Mouse (Mus musculus): ENCODE measurements at regions not wholly inside any gene's neighbourhood (a gene's known extent, or its start where the extent isn't known, plus 50 kb on each side); places are given as distances from the start of the nearest gene placed in this dataset.

DNA sequence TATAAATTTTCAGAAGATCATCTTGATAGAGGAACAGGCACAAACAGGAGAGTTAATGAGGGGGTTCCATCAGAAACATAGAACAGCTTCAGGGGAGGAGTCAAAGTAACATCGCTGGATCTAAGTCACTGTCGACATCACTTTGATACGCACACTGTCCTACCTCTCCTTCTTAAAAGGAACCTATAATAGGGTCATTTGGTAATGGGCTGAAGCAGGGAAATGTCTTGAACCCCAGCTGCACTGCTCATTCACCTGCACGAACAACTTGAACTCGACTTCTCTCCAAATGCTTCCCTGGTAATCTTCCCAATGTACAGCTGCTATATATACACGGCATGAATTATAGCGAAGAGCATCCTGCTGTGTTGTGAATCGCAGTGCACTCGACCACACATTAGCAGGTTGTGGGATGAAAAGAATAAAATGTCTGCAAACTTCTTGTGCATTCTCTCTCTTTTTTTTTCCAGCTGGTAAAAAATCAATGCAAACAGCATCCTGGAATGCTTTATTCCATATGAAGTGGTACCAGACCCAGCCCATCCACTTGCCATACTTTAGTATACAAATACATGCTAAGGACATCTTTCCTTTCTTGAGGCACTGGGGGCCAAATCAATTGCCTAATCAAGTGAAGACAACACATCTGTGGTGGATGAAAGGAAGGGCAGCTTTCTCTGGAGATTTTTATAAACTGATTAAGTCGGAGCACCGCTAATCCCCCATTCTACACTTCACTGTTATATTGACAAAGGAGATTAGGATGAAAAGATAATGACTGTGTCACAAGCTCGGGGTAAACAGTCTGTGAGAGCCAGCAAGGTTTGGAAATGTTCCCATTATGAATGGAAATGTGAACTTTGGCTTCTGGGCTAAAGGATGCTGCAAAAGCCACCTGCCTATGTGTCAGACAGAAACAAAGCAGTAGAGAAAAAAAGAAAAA, 325.6 kb upstream of the Itga1 start:
- DNase-seq (ENCODE audit: low spot score): no peak

DNA sequence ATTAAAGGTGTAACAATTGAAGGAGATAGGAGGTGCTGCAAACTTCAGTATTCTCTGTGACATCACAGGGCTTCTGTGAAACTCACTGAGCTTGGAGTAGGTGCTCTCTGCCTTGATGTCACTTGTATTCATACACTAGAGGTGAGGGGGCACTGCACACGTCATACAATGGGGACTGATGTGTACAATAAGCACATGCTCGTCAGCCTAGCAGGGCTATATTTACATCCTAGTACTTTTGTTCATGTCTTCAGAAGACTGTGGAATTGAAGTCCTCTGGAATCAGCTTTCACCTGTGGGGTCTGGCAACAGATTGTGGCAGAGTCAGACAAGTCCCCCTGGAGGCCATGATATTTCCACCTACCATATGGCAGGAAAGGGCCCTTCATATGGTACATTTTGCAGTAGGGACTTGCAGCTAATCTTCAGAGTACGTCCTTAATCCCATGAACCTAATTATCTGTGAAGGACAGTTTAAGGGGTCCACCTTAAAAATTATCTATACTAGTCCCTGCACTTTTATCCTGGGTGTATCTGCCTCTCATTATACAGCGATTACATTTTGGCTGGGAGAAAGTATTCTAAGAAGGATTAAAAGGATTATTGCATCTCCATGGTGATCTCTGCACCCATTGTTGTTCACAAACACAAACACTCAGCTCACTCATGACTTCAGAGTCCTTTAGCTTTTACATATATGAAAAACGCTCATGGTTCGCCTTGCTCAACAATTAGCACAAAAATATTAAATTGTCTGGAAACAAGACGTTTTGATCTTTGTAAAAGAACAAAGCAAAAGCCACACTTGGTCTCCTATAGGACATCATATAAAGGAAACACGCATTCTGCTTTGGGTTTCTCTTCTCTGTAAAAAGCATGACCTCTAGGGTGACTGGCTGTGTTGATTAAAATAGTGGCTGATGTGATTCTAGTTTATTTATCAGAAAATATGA, 324.1 kb upstream of the Itga1 start:
- DNase-seq (ENCODE audit: low spot score): no peak

DNA sequence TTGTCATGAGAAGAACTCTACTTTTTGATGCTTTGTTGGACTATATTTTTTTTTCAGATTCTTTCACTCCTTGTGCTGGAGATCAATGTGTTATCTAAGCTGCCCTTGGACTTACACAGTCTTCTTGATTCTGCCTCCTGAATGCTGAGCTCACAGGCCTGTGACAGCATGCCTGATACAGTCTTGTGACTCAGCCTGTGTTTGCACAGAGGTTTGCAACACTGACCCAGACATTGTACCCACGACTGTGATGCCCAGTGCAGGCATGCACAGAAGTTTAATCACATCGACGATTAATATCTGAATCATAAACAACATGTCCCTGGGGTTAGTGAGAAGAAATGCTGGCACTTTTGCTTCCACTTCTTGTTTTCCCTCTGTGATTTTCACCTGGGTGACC, 322.0 kb upstream of the Itga1 start:
- no peak for DNase-seq (ENCODE audit: low spot score)

DNA sequence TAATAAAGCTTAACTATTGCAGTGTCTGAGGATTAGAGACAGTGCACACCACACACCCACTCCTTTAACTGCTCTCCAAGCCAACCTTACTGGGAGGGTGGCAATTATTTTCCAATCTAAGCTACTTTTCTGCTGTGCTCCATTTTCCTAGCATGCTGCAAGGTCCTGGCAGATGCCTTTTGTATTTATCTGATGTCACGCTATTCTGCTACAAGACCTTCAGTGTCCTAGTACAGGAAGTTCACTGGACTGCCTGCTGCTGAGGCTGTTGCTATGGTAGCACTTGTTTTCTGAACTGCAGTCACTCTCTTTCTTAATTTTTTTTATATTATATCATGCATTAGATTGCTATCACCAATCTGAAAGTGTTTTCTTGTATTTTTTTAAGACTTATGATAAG, 319.7 kb upstream of the Itga1 start:
- no peak for DNase-seq (ENCODE audit: low spot score)

DNA sequence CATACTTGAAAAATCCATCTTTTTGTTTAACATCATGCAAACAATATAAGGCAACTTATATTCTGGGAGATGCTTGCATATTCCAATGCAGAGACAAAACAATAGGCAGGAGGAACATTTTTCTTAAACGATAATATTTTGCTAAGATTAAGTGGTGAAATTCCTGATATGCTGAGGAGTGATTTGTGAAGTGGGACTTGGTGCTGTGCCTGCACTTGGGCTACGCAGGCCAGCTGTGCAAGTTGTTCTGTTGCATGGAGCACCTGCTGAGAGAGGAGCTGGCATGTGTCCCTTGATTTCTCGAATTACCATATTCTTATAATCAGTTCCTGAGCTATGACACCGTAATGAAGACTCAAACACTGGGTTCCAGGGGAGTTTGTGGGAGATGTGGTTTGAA, 316.1 kb upstream of the Itga1 start:
- DNase-seq (ENCODE audit: low spot score): no peak

DNA sequence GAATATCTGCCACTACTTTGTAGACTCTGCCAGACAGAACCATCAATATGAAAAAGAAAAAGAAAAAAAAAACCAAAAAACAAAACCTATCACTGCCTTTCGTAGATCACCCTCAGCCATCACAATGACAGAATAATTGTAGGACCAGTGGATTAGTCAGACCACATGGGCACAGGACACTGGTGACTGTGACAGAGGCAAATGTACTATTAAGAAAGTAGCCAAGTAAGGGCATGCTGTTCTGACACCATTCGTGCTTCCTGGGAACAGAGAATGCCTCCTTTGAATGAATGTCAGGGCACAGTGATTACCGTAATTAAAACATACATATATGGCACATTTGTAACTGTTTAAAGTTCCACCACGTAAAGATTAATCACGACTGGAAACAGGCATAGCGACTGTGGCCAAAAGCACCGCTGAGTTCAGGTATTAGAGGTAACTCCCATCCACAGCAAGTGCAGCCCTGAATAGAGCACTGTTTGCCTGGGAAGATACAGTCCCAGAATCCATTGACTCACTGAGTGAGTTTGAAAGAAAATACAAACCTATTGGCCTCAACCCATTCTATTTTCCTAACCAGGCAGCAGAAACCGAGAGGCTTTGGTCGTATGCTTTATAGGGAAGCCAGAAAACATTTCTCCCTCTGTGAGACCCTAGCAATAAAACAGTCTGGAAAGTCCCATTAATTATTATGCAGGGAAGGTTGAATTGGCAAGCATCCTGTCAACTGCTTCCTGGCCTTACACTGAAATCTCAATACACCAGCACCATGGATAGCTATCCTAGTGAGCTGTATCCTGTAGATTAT, 312.2 kb upstream of the Itga1 start:
- DNase-seq (ENCODE audit: low spot score): no peak

DNA sequence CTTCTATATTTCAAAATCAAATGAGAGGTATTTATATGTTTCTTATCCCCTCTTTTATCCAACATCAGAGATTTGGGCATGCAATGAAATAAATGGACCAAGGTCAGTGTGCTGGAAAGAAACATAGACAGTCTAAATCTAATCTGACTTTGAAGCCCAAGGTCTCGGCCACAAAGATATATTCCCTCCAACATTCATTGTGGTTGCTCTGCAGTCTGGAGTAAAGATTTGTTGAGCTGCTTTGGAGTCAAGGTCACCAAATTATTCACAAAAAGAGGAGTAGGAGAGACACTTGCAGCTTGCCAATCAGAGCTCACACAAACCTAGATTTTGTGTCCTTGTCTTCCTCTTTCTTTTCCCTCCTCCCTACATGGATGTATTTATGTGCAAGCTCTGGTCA, 304.2 kb upstream of the Itga1 start:
- DNase-seq (ENCODE audit: low spot score): no peak

DNA sequence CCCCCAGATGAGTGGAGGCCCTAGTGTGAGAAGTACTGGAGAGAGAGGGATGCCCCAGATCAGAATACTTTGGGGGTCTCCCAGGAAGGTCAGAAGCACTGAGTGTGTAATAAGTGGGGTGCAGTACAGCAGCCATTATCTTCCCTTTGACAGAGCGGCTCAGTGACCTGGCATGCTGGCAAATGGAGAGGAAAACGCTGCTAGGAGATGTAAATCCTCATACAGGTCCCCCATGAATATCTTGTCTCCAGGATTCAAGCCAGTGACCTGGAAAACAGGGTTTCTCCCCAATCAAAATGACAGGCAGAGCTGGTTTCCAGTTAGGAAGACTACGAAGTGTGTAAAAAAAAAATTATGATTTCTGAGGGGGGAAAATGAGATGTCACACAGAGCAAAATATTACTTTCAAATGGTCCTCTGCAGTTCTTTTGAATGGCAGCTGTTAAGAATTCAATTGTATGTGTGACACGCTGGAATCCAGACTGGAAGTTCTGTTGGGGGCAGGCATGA, 299.0 kb upstream of the Itga1 start:
- no peak for DNase-seq (ENCODE audit: low spot score)

DNA sequence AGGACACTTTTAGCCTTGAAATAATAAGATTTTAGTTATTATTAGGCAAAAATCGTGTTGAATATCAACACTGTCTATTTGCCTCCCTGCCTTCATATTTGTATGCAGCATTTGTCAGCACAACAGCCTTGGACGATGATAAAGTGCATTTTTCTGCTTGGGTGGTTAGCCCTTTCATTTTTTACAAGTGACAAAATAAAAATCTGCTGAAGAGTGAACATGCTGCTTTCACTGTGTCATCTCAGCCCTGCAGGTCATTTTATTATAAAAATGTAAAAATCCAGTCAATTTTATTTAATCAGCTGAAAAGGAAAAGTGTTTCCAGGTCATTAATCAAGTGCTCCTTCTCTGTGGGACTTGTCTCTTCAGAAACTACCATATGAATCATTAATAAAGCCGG, 277.9 kb upstream of the Itga1 start:
- DNase-seq (ENCODE audit: low spot score): no peak

DNA sequence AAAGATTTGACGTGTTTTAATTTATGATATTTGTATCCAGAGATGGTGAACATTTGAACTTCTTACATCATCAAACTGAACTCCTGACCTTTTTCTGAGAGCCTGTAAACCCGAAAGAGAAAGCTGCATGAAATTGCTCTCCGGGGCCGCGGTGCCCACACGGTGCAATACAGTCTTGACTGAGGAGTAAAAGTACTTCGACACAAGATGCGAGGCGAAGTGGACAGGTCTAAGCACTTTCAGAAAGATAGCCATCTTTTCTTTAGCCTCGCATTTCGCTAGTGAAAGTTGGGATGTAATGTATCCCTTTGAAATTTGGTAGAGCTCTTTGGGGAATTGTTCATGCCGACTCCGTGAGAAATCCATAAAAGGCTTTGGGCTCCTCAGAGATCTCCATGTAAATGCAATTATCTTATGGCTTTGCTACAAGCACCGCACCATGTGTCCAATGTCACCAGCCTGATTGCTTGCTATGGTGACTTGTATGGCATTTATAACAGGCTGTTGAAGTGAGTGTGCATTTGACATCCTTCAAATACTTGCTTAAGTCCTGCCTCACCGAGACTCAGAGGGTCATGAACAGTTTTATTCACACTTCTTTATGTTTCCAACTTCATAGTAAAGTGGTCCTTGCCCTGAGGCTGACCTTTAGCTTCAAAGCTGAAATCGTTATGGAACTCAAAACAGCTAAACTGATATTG, 274.6 kb upstream of the Itga1 start:
- no peak for DNase-seq (ENCODE audit: low spot score)

DNA sequence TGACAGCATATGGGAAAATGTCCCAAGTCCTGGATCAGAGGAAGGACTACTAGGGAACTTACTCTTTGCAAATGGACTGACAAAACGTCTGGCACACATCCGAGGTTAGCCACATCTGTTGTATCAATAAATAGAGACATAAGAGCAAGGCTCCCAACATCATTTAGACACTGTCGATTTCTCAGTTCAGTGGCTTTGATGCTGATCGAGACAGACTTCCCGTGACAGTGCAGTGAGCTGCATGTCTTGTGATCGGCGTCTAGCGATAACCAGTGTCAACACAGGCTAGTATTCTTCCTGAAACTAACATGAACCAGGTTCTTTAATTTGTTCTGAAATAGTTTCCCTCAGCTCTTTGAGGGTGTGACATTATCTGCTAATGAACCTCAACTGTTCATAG, 259.7 kb upstream of the Itga1 start:
- DNase-seq (ENCODE audit: low spot score): no peak

DNA sequence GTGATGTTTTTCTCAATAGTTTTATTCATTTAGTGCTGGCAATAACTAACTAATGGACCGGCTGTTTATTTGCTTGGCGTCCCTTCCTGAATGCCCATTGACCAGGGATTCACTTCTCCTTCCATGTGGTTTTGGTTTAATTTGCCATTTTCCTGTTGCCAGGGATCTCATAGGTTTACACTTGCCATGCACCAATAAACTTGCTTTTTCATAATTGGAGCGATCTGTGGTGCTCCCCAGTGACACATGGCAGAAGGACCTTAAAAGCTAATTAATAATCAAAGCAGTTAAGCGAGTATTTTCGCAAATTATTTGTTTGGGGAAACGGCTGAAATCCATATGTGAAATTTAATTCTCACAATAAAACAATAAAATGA, 245.2 kb upstream of the Itga1 start:
- DNase-seq (ENCODE audit: low spot score): no peak

DNA sequence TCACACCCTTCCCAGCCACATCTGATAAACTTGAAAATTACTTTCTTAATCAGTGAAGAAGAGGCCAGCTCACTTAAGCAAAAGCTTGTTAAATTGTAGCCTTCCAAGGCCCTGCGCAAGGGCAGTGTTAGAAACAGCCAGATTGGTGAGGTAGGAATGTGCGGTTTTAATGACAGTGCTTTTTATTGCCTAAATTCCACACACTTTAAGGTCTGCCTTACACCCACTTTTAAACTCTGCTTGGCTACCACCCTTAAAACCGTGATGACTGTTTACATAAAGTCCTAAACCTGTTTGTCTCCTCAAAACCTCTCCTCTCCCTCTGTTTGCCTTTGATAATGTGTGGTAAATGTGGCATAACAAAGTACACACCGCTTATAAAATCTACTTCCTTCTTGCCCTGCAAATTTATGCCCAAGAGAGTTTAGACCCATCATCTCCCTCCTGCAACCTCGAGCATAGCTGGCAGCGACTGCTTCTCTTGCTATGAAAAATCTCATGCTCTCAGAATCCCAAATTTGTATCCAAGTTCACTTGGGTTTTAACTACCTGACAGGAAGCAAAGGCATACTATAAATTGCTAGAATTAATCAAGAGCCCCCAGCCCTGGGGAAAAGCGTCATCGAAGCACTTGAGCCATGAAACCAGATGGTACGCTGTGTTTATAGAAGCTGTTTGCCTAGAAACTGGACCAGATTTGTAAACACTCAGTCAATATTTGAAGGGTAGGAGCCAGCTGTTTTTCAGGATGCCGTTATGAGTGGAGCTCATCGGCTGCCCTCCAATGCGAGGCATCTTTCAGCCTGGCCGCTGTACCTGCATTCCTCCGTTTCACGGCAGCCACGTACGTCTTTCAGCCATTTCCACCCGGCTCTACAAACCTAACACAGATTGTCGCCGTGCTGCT, 244.6 kb upstream of the Itga1 start:
- no peak for DNase-seq (ENCODE audit: low spot score)

DNA sequence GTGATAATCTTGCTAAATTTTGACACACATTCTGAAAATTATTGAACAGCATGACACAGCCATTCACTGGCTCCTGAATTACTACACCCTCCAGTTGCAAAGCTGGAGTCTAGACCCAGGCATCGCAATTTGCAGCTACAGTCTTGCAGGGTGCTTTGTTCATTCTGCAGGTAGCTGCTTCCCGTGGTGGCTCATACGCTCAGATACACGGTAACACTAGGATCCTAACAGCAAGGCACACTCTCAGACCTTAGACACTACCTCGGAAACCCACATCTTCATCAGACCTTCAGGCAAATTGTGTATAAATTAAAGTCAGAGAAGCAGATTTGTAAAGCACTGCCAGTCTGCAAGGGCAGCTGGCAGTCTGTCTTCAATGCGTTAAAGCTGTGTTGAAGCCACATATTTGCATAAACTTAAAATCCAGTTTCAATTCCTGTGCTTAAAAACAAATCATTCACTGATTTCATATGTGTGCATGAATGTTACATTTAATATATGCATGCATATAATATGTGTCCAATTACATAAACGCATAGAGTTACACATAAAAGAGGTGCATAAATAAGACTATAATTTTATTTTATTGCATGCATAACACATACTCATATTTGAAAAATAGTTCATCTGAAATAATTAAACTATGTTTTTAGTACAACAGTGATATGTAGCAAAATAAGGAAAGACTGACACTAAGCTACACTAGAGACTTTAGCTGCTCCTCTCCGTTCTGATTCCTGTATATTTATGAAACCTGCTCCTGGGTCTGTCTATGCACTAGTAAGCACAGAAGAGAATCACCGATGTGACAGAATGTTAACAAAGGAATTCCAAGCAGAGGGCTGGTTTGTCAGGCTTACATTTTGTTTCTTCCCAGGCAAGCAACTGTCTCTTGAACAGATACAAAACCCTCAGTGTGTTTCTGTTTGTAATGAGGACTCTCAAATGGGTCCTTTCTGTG, 227.5 kb upstream of the Itga1 start:
- DNase-seq (ENCODE audit: low spot score): no peak

DNA sequence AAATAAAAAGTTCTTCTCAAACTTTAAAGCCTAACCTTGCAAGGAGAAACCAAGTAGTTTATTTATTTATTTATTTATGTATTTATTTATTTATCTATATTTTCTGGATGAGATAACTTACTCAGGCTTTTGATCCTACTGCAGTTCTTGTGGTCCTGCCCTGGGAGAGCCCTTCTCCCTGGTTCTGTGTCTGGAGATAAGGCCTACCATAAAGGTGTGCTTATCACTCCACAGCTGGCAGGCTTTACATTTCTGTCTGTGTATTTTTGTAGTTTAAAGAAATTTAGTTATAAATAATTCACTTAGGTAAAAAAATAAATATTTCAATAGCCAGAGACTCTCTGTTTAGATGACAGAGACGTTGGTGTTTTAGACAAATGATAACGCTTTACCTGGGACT, 224.5 kb upstream of the Itga1 start:
- no peak for DNase-seq (ENCODE audit: low spot score)

DNA sequence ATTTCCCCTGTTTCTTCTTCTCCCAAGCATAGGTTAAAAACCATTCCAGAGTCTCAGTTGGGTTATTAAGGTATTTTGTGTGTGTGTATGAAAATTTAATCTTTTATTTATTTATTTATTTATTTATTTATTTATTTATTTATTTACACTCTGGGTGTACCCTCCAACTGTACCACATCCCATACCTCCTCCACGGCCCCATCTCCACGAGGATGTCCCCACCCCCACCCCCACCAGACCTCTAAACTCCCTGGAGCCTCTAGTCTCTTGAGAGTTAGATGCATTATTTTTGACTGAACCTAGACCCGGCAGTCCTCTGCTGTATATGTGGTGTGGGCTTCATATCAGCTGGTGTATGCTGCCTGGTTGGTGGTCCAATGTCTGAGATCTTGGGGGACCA, 214.9 kb upstream of the Itga1 start:
- no peak for DNase-seq (ENCODE audit: low spot score)

DNA sequence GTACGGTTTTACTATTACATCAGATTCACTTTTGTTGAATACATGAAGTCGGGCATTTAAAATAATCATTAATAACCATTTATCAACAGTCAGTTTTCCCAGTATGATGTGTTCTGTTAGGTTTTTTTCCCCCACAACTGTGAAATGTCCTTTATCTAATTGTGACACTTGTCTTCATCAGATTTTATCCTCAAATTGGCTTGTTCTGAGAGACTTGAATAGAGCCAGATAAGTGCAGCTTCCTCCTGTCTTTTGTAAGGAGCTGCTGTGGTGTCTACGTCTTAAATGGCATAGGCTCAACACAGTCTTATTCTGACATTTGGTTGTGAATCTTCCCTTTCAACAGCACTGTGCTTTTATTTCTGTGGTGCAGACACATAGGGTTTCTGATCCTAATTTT, 206.8 kb upstream of the Itga1 start:
- DNase-seq (ENCODE audit: low spot score): no peak

DNA sequence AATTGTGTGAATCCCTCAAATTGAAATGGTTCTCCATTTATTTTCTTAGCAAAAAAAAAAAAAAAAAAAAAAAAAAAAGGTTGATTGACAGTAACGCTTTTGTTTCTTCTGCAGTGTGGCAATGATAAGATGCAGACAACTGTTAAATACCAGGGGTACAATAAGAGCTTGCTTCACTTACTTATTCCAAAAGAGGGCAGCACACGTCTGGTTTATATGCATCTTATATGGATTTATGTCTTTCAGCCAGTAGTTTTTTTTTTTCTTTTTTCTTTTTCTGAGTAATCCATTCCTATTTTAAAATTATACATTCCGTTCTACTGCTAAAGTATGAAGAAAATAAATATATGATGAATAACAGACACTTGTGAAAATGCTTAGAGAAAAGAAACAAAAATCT, 185.6 kb upstream of the Itga1 start:
- DNase-seq (ENCODE audit: low spot score): peak; percentile 50

DNA sequence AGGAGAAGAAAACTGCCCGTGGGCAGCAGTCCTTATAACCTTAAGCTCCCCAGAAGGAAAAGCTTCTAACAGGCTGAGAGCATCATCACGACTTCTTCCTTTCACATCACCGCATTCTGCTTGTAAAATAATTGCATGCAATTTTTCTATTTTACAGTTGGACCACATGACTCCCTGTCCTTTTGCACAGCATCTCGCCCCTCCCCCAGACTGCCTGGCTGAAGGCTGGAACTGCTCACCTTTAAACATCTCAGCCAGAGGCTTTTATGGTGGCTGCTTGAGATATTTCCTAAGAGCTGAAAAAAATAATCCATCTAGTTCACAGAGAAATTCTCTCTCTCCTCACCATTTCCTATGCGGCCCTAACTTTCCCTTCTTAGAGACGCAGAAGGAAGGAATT, 164.4 kb upstream of the Itga1 start:
- no peak for DNase-seq (ENCODE audit: low spot score)
